Mouse (Mus musculus): ENCODE measurements around the gene Gm9903. TPM values are rescaled to one million over a fixed set of nuclear protein-coding genes. Genes with fewer than 3 reads are reported as not detected.

Gene Gm9903
- 0.74 and 1.0 TPM in 2 replicates for polyA plus RNA-seq (2015; fragmentation: Nextera tagmentation; extraction: Ambion mirVana)

- Histone ChIP-seq H3K9me3 (replicated peaks) (no peaks in the 10 kb centered on the region), H3K4me2 (peak within 1 kb of the TSS; percentile 91), H3K4me3 (peak within 1 kb of the TSS; percentile 96), H3K36me3 (no peaks in the 10 kb centered on the region), H3K27ac (peak within 1 kb of the TSS; percentile 96), H3K4me1 (replicated peaks) (peaks cover 17% of the 10 kb centered on the region), H3K9ac (peak within 1 kb of the TSS; percentile 91), H3K27me3 (no peaks in the 10 kb centered on the region)
- peak; percentile 97 for ATAC-seq (replicated peaks; ENCODE audit: insufficient number of reproducible peaks, insufficient read depth, low FRiP score, low read depth)
- under 1% methylated on average over 85 of the region's 99 CpGs for WGBS
Measured at GRCm38 (mm10) chr5:33629301-33629987, at the start of gene Gm9903, which contains the start of gene Fam53a. TSS of gene Gm9903 (plus strand) at chr5:33629925. TSS of gene Fam53a (minus strand) at chr5:33629635.

GRCm38 (mm10) chr5:33580336-33580735 is 49.4 kb upstream of the Gm9903 start:
- no peaks in the 10 kb centered on the region for H3K9me3 ChIP-seq (replicated peaks)
- H3K9ac ChIP-seq: no peak overlapping the region
- H3K27ac ChIP-seq: no peak overlapping the region
- no peak overlapping the region for H3K4me2 ChIP-seq
- no peaks in the 10 kb centered on the region for H3K4me1 ChIP-seq (replicated peaks)
- H3K36me3 ChIP-seq: no peaks in the 10 kb centered on the region
- WGBS: 78% methylated on average over 1 of the region's 1 CpGs
- no peak for ATAC-seq (replicated peaks; ENCODE audit: insufficient number of reproducible peaks, insufficient read depth, low FRiP score, low read depth)
- H3K4me3 ChIP-seq: no peak overlapping the region
- no peaks in the 10 kb centered on the region for H3K27me3 ChIP-seq

GRCm38 (mm10) chr5:33587498-33588058 is 42.1 kb upstream of the Gm9903 start:
- Histone ChIP-seq H3K4me1 (replicated peaks) (no peaks in the 10 kb centered on the region), H3K27me3 (no peaks in the 10 kb centered on the region), H3K9me3 (replicated peaks) (no peaks in the 10 kb centered on the region), H3K36me3 (no peaks in the 10 kb centered on the region), H3K4me3 (no peak overlapping the region), H3K9ac (no peak overlapping the region), H3K27ac (no peak overlapping the region), H3K4me2 (no peak overlapping the region)
- no peak for ATAC-seq (replicated peaks; ENCODE audit: insufficient number of reproducible peaks, insufficient read depth, low FRiP score, low read depth)
- WGBS: 75% methylated on average over 18 of the region's 18 CpGs

GRCm38 (mm10) chr5:33588066-33588465 is 41.7 kb upstream of the Gm9903 start:
- WGBS: 60% methylated on average over 3 of the region's 3 CpGs
- no peak for ATAC-seq (replicated peaks; ENCODE audit: insufficient number of reproducible peaks, insufficient read depth, low FRiP score, low read depth)
- no peaks in the 10 kb centered on the region for H3K36me3 ChIP-seq

GRCm38 (mm10) chr5:33589221-33589888 is 40.4 kb upstream of the Gm9903 start:
- no peak for ATAC-seq (replicated peaks; ENCODE audit: insufficient number of reproducible peaks, insufficient read depth, low FRiP score, low read depth)

More at GRCm38 (mm10) chr5:33588066-33588465, 41.7 kb upstream of the Gm9903 start:
- Histone ChIP-seq H3K9me3 (replicated peaks) (no peaks in the 10 kb centered on the region), H3K4me3 (no peak overlapping the region), H3K4me2 (no peak overlapping the region), H3K27me3 (no peaks in the 10 kb centered on the region), H3K27ac (no peak overlapping the region), H3K4me1 (replicated peaks) (no peaks in the 10 kb centered on the region), H3K9ac (no peak overlapping the region)

GRCm38 (mm10) chr5:33593620-33594019 is 36.1 kb upstream of the Gm9903 start:
- no peak overlapping the region for H3K4me3 ChIP-seq
- no peaks in the 10 kb centered on the region for H3K9me3 ChIP-seq (replicated peaks)
- H3K4me2 ChIP-seq: no peak overlapping the region
- no peak overlapping the region for H3K27ac ChIP-seq
- WGBS: 48% methylated on average over 2 of the region's 2 CpGs
- no peak for ATAC-seq (replicated peaks; ENCODE audit: insufficient number of reproducible peaks, insufficient read depth, low FRiP score, low read depth)
- H3K36me3 ChIP-seq: no peaks in the 10 kb centered on the region
- H3K4me1 ChIP-seq (replicated peaks): no peaks in the 10 kb centered on the region
- no peak overlapping the region for H3K9ac ChIP-seq
- H3K27me3 ChIP-seq: no peaks in the 10 kb centered on the region

More at GRCm38 (mm10) chr5:33589221-33589888, 40.4 kb upstream of the Gm9903 start:
- H3K27ac ChIP-seq: no peak overlapping the region
- H3K4me2 ChIP-seq: no peak overlapping the region
- H3K36me3 ChIP-seq: no peaks in the 10 kb centered on the region
- no peaks in the 10 kb centered on the region for H3K9me3 ChIP-seq (replicated peaks)
- WGBS: 60% methylated on average over 5 of the region's 5 CpGs
- no peak overlapping the region for H3K9ac ChIP-seq
- H3K27me3 ChIP-seq: no peaks in the 10 kb centered on the region
- H3K4me3 ChIP-seq: no peak overlapping the region
- H3K4me1 ChIP-seq (replicated peaks): no peaks in the 10 kb centered on the region

- no peak overlapping the region for H3K4me3 ChIP-seq
- ATAC-seq (replicated peaks; ENCODE audit: insufficient number of reproducible peaks, insufficient read depth, low FRiP score, low read depth): no peak
- no peak overlapping the region for H3K4me2 ChIP-seq
- no peaks in the 10 kb centered on the region for H3K27me3 ChIP-seq
- H3K36me3 ChIP-seq: peaks cover 37% of the 10 kb centered on the region
- no peaks in the 10 kb centered on the region; the same call in 1 of the 2 replicates for H3K4me1 ChIP-seq (replicated peaks)
- no peak overlapping the region for H3K9ac ChIP-seq
- no peaks in the 10 kb centered on the region for H3K9me3 ChIP-seq (replicated peaks)
- H3K27ac ChIP-seq: no peak overlapping the region
- WGBS: 79% methylated on average over 5 of the region's 5 CpGs
Measured at GRCm38 (mm10) chr5:33605314-33605713, 24.4 kb upstream of the Gm9903 start.

- Histone ChIP-seq H3K4me3 (no peak overlapping the region), H3K36me3 (peaks cover 40% of the 10 kb centered on the region), H3K27me3 (no peaks in the 10 kb centered on the region), H3K27ac (no peak overlapping the region), H3K4me2 (no peak overlapping the region), H3K9me3 (replicated peaks) (no peaks in the 10 kb centered on the region), H3K9ac (no peak overlapping the region), H3K4me1 (replicated peaks) (no peaks in the 10 kb centered on the region; the same call in 1 of the 2 replicates)
- no peak for ATAC-seq (replicated peaks; ENCODE audit: insufficient number of reproducible peaks, insufficient read depth, low FRiP score, low read depth)
- WGBS: 70% methylated on average over 7 of the region's 7 CpGs
Measured at GRCm38 (mm10) chr5:33606631-33607030, 23.1 kb upstream of the Gm9903 start.

GRCm38 (mm10) chr5:33607434-33607833 is 22.3 kb upstream of the Gm9903 start:
- H3K27me3 ChIP-seq: no peaks in the 10 kb centered on the region
- H3K9ac ChIP-seq: no peak overlapping the region
- peaks cover 38% of the 10 kb centered on the region for H3K36me3 ChIP-seq
- H3K4me1 ChIP-seq (replicated peaks): no peaks in the 10 kb centered on the region; the same call in 1 of the 2 replicates
- no peak overlapping the region for H3K4me2 ChIP-seq
- H3K27ac ChIP-seq: no peak overlapping the region
- WGBS: 92% methylated on average over 15 of the region's 15 CpGs
- H3K4me3 ChIP-seq: no peak overlapping the region
- ATAC-seq (replicated peaks; ENCODE audit: insufficient number of reproducible peaks, insufficient read depth, low FRiP score, low read depth): no peak
- no peaks in the 10 kb centered on the region for H3K9me3 ChIP-seq (replicated peaks)

- 81% methylated on average over 1 of the region's 1 CpGs for WGBS
- no peaks in the 10 kb centered on the region; the same call in 1 of the 2 replicates for H3K4me1 ChIP-seq (replicated peaks)
- H3K27me3 ChIP-seq: no peaks in the 10 kb centered on the region
- no peak overlapping the region for H3K4me3 ChIP-seq
- no peak overlapping the region for H3K9ac ChIP-seq
- H3K27ac ChIP-seq: no peak overlapping the region
- peaks cover 40% of the 10 kb centered on the region for H3K36me3 ChIP-seq
- no peaks in the 10 kb centered on the region for H3K9me3 ChIP-seq (replicated peaks)
- ATAC-seq (replicated peaks; ENCODE audit: insufficient number of reproducible peaks, insufficient read depth, low FRiP score, low read depth): no peak
- H3K4me2 ChIP-seq: no peak overlapping the region
Measured at GRCm38 (mm10) chr5:33609226-33609625, 20.5 kb upstream of the Gm9903 start.

GRCm38 (mm10) chr5:33611795-33612194 is 17.9 kb upstream of the Gm9903 start:
- H3K4me3 ChIP-seq: no peak overlapping the region
- no peaks in the 10 kb centered on the region for H3K27me3 ChIP-seq
- WGBS: 90% methylated on average over 1 of the region's 1 CpGs
- 0 out of 2 replicates have a peak, but pooled peaks cover 3% of the 10 kb centered on the region for H3K4me1 ChIP-seq (replicated peaks)
- peaks cover 42% of the 10 kb centered on the region for H3K36me3 ChIP-seq
- no peak overlapping the region for H3K9ac ChIP-seq
- H3K27ac ChIP-seq: no peak overlapping the region
- no peak for ATAC-seq (replicated peaks; ENCODE audit: insufficient number of reproducible peaks, insufficient read depth, low FRiP score, low read depth)
- no peaks in the 10 kb centered on the region for H3K9me3 ChIP-seq (replicated peaks)
- H3K4me2 ChIP-seq: no peak overlapping the region
